Mouse (Mus musculus) stomach, embryonic 16.5 days (tissue): ENCODE measurements around the gene Trmt10c. TPM values are rescaled to one million over a fixed set of nuclear protein-coding genes. Genes with fewer than 3 reads are reported as not detected.

Experiments used
- microRNA-seq: library from miRNA; unstranded; fragments of <30 nt; microRNA quantifications from one replicate; pipeline ENCODE4, GENCODE M21; 2016
- polyA plus RNA-seq: library from polyadenylated mRNA; unstranded; fragments of >200 nt; fragmentation: Nextera tagmentation; extraction: Ambion mirVana; gene quantifications from 2 replicates; pipeline ENCODE4 v1.2.1, GENCODE M21; 2015

The Trmt10c gene
- polyA plus RNA-seq, 1 experiment from 2014 or later = 28.5 TPM

Small RNA genes within 50 kb of the gene (microRNA-seq; reads per million reads assigned to microRNA genes)
- gene Gm24047 = not detected

Other genes with a start within 250 kb of the Trmt10c start
- gene Nfkbiz, start 198.9 kb downstream of the Trmt10c start, polyA plus RNA-seq = 10.0 and 10.6 TPM in 2 replicates
- gene Nxpe3, start 142.5 kb downstream of the Trmt10c start, polyA plus RNA-seq = 0.65 and 0.85 TPM in 2 replicates
- gene Cep97, start 103.0 kb downstream of the Trmt10c start, polyA plus RNA-seq = 6.8 TPM in 2 replicates
- 560 and 735 TPM in 2 replicates for gene Rpl24, start 71.5 kb downstream of the Trmt10c start, polyA plus RNA-seq
- gene Zbtb11, start 63.9 kb downstream of the Trmt10c start, polyA plus RNA-seq = 14.8 and 15.8 TPM in 2 replicates
- 200 and 216 TPM in 2 replicates for gene Pcnp, start 8.1 kb downstream of the Trmt10c start, polyA plus RNA-seq
- 27.0 and 27.3 TPM in 2 replicates for gene Senp7, start 10.5 kb upstream of the Trmt10c start, polyA plus RNA-seq
- 0.12 and 0.39 TPM in 2 replicates for gene Impg2, start 166.5 kb upstream of the Trmt10c start, polyA plus RNA-seq